Mouse (Mus musculus): ENCODE data around the gene Ppp1r1b. TPM values are rescaled to one million over a fixed set of nuclear protein-coding genes. Genes with fewer than 3 reads are reported as not detected.

Gene Ppp1r1b
- polyA plus RNA-seq, 1 experiment from 2014 or later = 2.7 TPM

DNA sequence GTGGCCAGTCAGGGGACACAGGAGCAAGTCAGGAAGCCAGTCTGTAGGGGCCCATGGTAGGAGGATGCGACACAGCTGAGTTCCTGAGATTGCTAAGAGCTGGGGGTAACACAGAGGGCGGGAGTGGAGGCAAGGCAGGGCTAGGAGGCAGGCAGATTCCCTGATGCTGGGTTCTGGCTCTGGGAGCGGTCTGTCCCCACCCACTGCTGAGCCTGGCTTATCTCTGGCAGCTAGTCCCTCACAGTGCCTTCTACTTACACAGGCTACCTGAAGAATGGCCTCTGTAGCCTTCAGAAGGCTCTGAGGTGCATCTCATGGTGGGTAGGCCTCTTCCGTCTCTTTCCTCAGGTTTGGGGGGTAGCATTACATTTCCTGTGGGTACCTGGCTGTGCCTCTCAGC, 44.4 kb downstream of the Ppp1r1b start:
- DNase-seq (ENCODE audit: low spot score) = peak; percentile 28

- peak; percentile 85 for DNase-seq (ENCODE audit: low spot score)
These were observed 45.1 kb downstream of the Ppp1r1b start for GRCm38 (mm10) chr11:98393317-98393716.

DNA sequence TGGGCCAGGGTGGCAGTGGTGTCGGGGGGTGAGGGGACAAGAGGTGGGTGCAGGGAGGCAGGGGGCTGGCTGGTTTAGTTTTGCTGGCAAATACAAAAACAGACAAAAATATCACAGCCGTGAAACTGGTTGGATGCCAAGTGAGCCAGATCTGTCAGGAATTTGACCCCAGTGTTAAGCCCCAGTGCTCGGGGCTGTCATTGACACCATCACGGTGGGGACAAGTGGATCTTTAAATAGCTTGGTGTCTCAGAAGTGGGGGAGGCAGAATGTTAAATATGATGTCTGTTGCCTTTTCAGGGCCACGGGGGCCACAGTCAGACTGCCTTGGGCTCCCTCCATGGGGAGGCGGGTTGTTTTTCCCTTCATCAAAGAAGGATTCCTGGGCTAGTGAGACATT, 46.1 kb downstream of the Ppp1r1b start:
- DNase-seq (ENCODE audit: low spot score) = no peak

GRCm38 (mm10) chr11:98395041-98395440, 46.8 kb downstream of the Ppp1r1b start:
- DNase-seq (ENCODE audit: low spot score) = no peak

- DNase-seq (ENCODE audit: low spot score) = no peak
These were observed 49.7 kb downstream of the Ppp1r1b start for GRCm38 (mm10) chr11:98397946-98398345.

DNA sequence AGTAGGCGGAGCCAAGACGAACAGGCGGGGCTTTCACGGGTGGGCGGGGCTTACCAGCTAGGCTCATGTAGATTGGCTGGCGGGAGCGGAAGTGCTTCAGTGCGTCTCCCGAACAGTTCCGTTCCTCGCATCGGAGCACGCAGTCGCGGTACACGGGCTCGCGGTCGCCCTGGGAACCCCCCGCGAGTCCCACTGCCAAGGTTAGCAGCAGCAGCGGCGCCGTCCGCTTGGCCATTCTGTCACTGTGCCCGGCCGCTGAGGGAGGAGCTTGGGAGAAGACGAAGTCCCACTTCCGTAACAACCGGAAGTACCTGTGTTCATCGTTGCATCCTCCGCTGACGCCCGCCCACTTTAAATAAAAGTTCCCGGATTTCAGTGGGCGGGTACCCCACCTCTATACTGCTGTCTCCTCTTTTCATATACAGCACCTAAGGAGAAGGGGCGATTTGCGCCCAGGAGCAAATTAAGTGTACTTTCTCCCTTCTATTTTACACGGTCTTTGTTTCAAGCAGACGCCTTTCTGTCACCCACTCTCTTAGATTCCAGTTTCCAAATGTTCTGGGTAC, 52.0 kb downstream of the Ppp1r1b start, which contains the start of gene Pgap3:
Pgap3 (minus strand) TSS at position 330 of the 566 bp plus-strand sequence.
- peak; percentile 92 for DNase-seq (ENCODE audit: low spot score)

DNA sequence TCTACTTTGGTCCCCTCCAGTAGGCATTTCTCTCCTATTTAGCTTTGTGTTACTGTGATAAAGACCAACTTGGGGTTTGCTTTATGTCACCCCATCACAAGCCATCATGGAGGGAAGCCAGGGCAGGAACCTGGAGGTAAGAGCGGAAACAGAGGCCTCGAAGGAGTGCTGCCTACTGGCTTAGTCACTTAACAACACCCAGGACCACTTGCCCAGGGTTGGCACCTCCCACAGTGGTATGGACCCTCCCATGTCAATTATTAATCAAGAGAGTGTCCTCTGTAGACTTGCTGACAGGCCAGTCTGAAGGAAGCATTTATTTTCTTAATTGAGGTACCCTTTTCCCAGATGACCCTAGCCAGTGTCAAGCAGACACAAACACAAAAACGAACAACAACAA, 52.6 kb downstream of the Ppp1r1b start:
- no peak for DNase-seq (ENCODE audit: low spot score)

DNA sequence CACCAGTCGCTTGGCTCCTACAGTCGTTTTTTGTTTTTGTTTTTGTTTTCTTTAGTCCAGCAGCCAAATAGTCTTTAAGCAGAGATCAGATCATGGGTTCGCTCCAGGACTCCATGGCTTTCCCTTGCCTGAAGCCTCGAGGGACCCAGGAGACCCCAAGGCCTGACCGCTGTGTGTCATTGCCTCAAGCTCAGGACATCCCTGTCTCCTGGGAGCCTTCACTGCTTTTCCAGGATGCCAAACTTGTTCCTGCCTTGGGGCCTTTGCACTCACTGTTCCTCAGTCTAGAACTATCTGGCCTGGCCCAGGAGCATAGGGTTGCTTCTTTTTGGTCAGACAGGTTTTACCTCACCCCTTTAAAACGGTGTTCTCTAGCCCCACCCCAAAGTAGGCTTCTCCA, 58.4 kb downstream of the Ppp1r1b start:
- no peak for DNase-seq (ENCODE audit: low spot score)

Other genes starting within 250 kb of the Ppp1r1b start
- 12.2 and 18.7 TPM in 2 replicates for gene Fbxl20, start 198.0 kb upstream of the Ppp1r1b start, polyA plus RNA-seq (2015; fragmentation: Nextera tagmentation; extraction: Ambion mirVana)
- 68.4 and 75.8 TPM in 2 replicates for gene Med1, start 155.1 kb upstream of the Ppp1r1b start, polyA plus RNA-seq (2015; fragmentation: Nextera tagmentation; extraction: Ambion mirVana)
- gene Cdk12, start 145.3 kb upstream of the Ppp1r1b start, polyA plus RNA-seq (2015; fragmentation: Nextera tagmentation; extraction: Ambion mirVana) = 9.0 and 12.2 TPM in 2 replicates
- gene Neurod2, start 18.8 kb upstream of the Ppp1r1b start, polyA plus RNA-seq (2015; fragmentation: Nextera tagmentation; extraction: Ambion mirVana) = not detected in 2 replicates
- 49.5 and 51.8 TPM in 2 replicates for gene Stard3, start 10.0 kb downstream of the Ppp1r1b start, polyA plus RNA-seq (2015; fragmentation: Nextera tagmentation; extraction: Ambion mirVana)
- gene Tcap, start 35.4 kb downstream of the Ppp1r1b start, polyA plus RNA-seq (2015; fragmentation: Nextera tagmentation; extraction: Ambion mirVana) = 0.22 TPM in 1 of 2 replicates, not detected in the other
- 0.94 and 1.0 TPM in 2 replicates for gene Pnmt, start 38.0 kb downstream of the Ppp1r1b start, polyA plus RNA-seq (2015; fragmentation: Nextera tagmentation; extraction: Ambion mirVana)
- gene Pgap3, start 52.1 kb downstream of the Ppp1r1b start, polyA plus RNA-seq (2015; fragmentation: Nextera tagmentation; extraction: Ambion mirVana) = 12.1 and 12.7 TPM in 2 replicates
- gene Erbb2, start 64.1 kb downstream of the Ppp1r1b start, polyA plus RNA-seq (2015; fragmentation: Nextera tagmentation; extraction: Ambion mirVana) = 2.5 and 3.1 TPM in 2 replicates
- gene Mien1, start 90.6 kb downstream of the Ppp1r1b start, polyA plus RNA-seq (2015; fragmentation: Nextera tagmentation; extraction: Ambion mirVana) = 227 and 241 TPM in 2 replicates
- gene Grb7, start 98.0 kb downstream of the Ppp1r1b start, polyA plus RNA-seq (2015; fragmentation: Nextera tagmentation; extraction: Ambion mirVana) = 3.7 and 4.5 TPM in 2 replicates
- 42.6 and 59.5 TPM in 2 replicates for gene Ikzf3, start 197.6 kb downstream of the Ppp1r1b start, polyA plus RNA-seq (2015; fragmentation: Nextera tagmentation; extraction: Ambion mirVana)
- gene Zpbp2, start 202.7 kb downstream of the Ppp1r1b start, polyA plus RNA-seq (2015; fragmentation: Nextera tagmentation; extraction: Ambion mirVana) = 2.3 and 2.4 TPM in 2 replicates
- gene Ormdl3, start 239.0 kb downstream of the Ppp1r1b start, polyA plus RNA-seq (2015; fragmentation: Nextera tagmentation; extraction: Ambion mirVana) = 37.6 and 38.5 TPM in 2 replicates
- not detected in 2 replicates for gene Lrrc3c, start 249.9 kb downstream of the Ppp1r1b start, polyA plus RNA-seq (2015; fragmentation: Nextera tagmentation; extraction: Ambion mirVana)